ENCODE assay signal across 26 mouse cellular contexts in the genomic region with DNA sequence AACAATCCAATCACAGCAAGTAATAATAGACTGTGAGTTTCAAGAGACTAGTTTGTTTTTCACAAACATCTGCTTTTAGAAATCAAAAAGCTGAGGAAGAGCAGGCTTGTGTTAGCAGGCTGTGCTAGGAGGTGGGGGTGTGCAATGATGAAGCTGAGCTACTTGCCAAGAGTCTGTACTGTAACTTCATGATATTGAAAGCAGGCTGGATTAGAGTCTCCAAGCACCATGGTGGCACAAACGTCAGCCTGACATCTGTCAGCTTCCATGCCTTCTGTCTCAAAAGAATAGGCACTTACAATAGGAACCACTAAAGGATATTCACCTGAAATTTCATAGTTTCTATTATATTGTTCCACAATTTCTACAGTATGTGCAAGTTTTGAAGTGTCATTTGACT.
DNase-seq lines count a peak whose midpoint lies in the region; ATAC-seq and TF ChIP-seq lines count a peak whose summit lies in the region.
"Had no signal": no experiment of that assay in that cellular context is flagged by ENCODE, and none has a peak within 500 bp of the region (broad histone marks: within the 10 kb centered on the region; RNA-seq: fewer than 3 reads in every experiment).

No protein-coding gene starts in this region.

- H3K36me3 ChIP-seq in forebrain, postnatal 0 days (ENCODE audit: insufficient read depth) = no peaks in the 10 kb centered on the region
- no peaks in the 10 kb centered on the region for H3K36me3 ChIP-seq in forebrain, embryonic 12.5 days (replicated peaks)
- H3K36me3 ChIP-seq: intestine, embryonic 15.5 days; liver, embryonic 12.5 days; midbrain, embryonic 10.5 days; midbrain, embryonic 15.5 days; neural tube, embryonic 15.5 days had no signal

- no peaks in the 10 kb centered on the region for H3K4me1 ChIP-seq in forebrain, postnatal 0 days (ENCODE audit: insufficient read depth)
- no peaks in the 10 kb centered on the region for H3K4me1 ChIP-seq in forebrain, embryonic 12.5 days
- H3K4me1 ChIP-seq: intestine, embryonic 15.5 days; liver, embryonic 12.5 days; midbrain, embryonic 10.5 days; midbrain, embryonic 15.5 days; neural tube, embryonic 15.5 days had no signal

- H3K27ac ChIP-seq in forebrain, postnatal 0 days (ENCODE audit: low read depth, low read length) = no peak overlapping the region
- H3K27ac ChIP-seq in forebrain, embryonic 12.5 days = no peak overlapping the region
- H3K27ac ChIP-seq in layer of hippocampus, adult 2 months = peak overlapping the region; percentile 58
- H3K27ac ChIP-seq: hindbrain, postnatal 0 days; intestine, embryonic 15.5 days; kidney, postnatal 0 days; left cerebral cortex, adult 2 months; liver, embryonic 12.5 days; midbrain, embryonic 10.5 days; midbrain, embryonic 15.5 days; neural tube, embryonic 15.5 days had no signal

- no peaks in the 10 kb centered on the region for H3K9me3 ChIP-seq in forebrain, postnatal 0 days (ENCODE audit: low read length)
- no peaks in the 10 kb centered on the region for H3K9me3 ChIP-seq in forebrain, embryonic 12.5 days
- H3K9me3 ChIP-seq: intestine, embryonic 15.5 days; liver, embryonic 12.5 days; midbrain, embryonic 10.5 days; midbrain, embryonic 15.5 days; neural tube, embryonic 15.5 days had no signal

- H3K4me2 ChIP-seq in forebrain, postnatal 0 days (ENCODE audit: low read depth) = no peak overlapping the region
- no peak overlapping the region for H3K4me2 ChIP-seq in forebrain, embryonic 12.5 days
- H3K4me2 ChIP-seq: intestine, embryonic 15.5 days; liver, embryonic 12.5 days; midbrain, embryonic 15.5 days; neural tube, embryonic 15.5 days had no signal

- 0 out of 2 replicates have a peak, but pooled peaks have one; percentile 32 for ATAC-seq in forebrain, postnatal 0 days
- ATAC-seq in forebrain, embryonic 12.5 days (ENCODE audit: low FRiP score) = no peak
- ATAC-seq: CD4-positive, CD25-positive, alpha-beta regulatory T cell, adult 4 months; hindbrain, postnatal 0 days; intestine, embryonic 15.5 days; liver, embryonic 12.5 days; liver, postnatal 0 days; midbrain, embryonic 15.5 days had no signal

- H3K9ac ChIP-seq in forebrain, postnatal 0 days = no peak overlapping the region
- H3K9ac ChIP-seq in forebrain, embryonic 12.5 days = no peak overlapping the region
- H3K9ac ChIP-seq: intestine, embryonic 15.5 days; liver, embryonic 12.5 days; liver, postnatal 0 days; midbrain, embryonic 15.5 days; neural tube, embryonic 15.5 days had no signal

- no peak for TF ChIP-seq CTCF in forebrain, postnatal 0 days (IDR thresholded peaks at IDR 0.05; ENCODE audit: low read depth)
- no peak for TF ChIP-seq CTCF in layer of hippocampus, adult 2 months (conservative IDR thresholded peaks at IDR 0.05)

- no peaks in the 10 kb centered on the region for H3K27me3 ChIP-seq in forebrain, postnatal 0 days (ENCODE audit: insufficient read depth, low read length)
- H3K27me3 ChIP-seq in forebrain, embryonic 12.5 days = no peaks in the 10 kb centered on the region
- H3K27me3 ChIP-seq: intestine, embryonic 15.5 days; liver, embryonic 12.5 days; midbrain, embryonic 15.5 days; neural tube, embryonic 15.5 days had no signal

- no peak for DNase-seq in forebrain, postnatal 0 days
- DNase-seq in layer of hippocampus, adult 2 months (ENCODE audit: low spot score in 2 of 2) = peak; percentile 52 to 56
- DNase-seq in layer of hippocampus, postnatal 10 days (ENCODE audit: low spot score in 2 of 2) = no peak
- DNase-seq in right cerebral cortex, adult 2 months (ENCODE audit: low spot score in 2 of 2) = peak; percentile 17 to 23
- DNase-seq in right cerebral cortex, postnatal 14 days = no peak
- peak; percentile 62 for DNase-seq in telencephalon, adult 2 months (ENCODE audit: low read depth, low spot score)
- no peak for DNase-seq in thymus, adult 18-20 months
- DNase-seq: adrenal gland, postnatal 25 days; cerebellum, adult 2 months; cerebellum, postnatal 25 days; gastrocnemius, postnatal 14 days; kidney, adult 2 months; kidney, postnatal 4 days; left cerebral cortex, postnatal 4 days; liver, postnatal 0 days; retina, postnatal 1 day had no signal

- WGBS in forebrain, postnatal 0 days = 31% methylated on average over 1 of the region's 1 CpGs
- WGBS in forebrain, embryonic 12.5 days = 59% methylated on average over 1 of the region's 1 CpGs

- no peak overlapping the region for H3K4me3 ChIP-seq in forebrain, postnatal 0 days (ENCODE audit: low read depth, low read length)
- H3K4me3 ChIP-seq in forebrain, embryonic 12.5 days (replicated peaks) = no peak overlapping the region
- H3K4me3 ChIP-seq in layer of hippocampus, adult 2 months = no peak overlapping the region
- H3K4me3 ChIP-seq: intestine, embryonic 15.5 days; left cerebral cortex, adult 2 months; liver, embryonic 12.5 days; midbrain, embryonic 10.5 days; midbrain, embryonic 15.5 days; neural tube, embryonic 15.5 days had no signal

Comparison
In these comparisons a context has a peak if more than half of its experiments do, and no peak if none do; other contexts are left out.
1. DNase-seq: peak in layer of hippocampus, adult 2 months (2 of 2), right cerebral cortex, adult 2 months (2 of 2) and telencephalon, adult 2 months (single experiment); none in forebrain, postnatal 0 days (single experiment), layer of hippocampus, postnatal 10 days (0 of 2), right cerebral cortex, postnatal 14 days (single experiment) and thymus, adult 18-20 months (0 of 2).